Mouse (Mus musculus) C2C12 (cell line): ENCODE measurements around the gene Krtap31-1. TPM values are rescaled to one million over a fixed set of nuclear protein-coding genes. Genes with fewer than 3 reads are reported as not detected.

Experiments
- H3K27me3 ChIP-seq: one replicate; pipeline ENCODE4 v1.6.1; 2011; ENCODE audit not compliant: control insufficient read depth, insufficient read depth, insufficient read length
- H3K36me3 ChIP-seq: one replicate; pipeline ENCODE4 v1.6.1; 2011; ENCODE audit not compliant: control insufficient read depth, insufficient read depth
- H3K4me3 ChIP-seq: one replicate; pipeline ENCODE4 v1.5.1; 2011; ENCODE audit warnings: mild to moderate bottlenecking, control low read depth; ENCODE audit not compliant: poor library complexity, insufficient read depth, severe bottlenecking
- H3K79me2 ChIP-seq: one replicate; pipeline ENCODE4 v1.6.1; 2011; ENCODE audit not compliant: control insufficient read depth, insufficient read depth
- H3K79me3 ChIP-seq: one replicate; pipeline ENCODE4 v1.6.1; 2011; ENCODE audit warnings: low read depth, control low read depth
- H3ac ChIP-seq: one replicate; pipeline ENCODE3; 2011; ENCODE audit warnings: low read depth; ENCODE audit not compliant: control insufficient read depth, insufficient read length
- CEBPB ChIP-seq: IDR thresholded peaks from one replicate; pipeline ENCODE4 v1.6.1; 2011; ENCODE audit warnings: low read depth, mild to moderate bottlenecking, control low read depth, moderate library complexity
- CTCF ChIP-seq: IDR thresholded peaks from one replicate; pipeline ENCODE4 v1.5.1; 2011; ENCODE audit not compliant: control insufficient read depth, insufficient read depth, insufficient read length
- FOSL1 ChIP-seq: IDR thresholded peaks from one replicate; pipeline ENCODE4 v1.8.0; 2011; ENCODE audit warnings: mild to moderate bottlenecking, low read length; ENCODE audit not compliant: poor library complexity, insufficient read depth, severe bottlenecking
- MAX ChIP-seq: IDR thresholded peaks from one replicate; pipeline ENCODE4 v1.6.1; 2011; ENCODE audit warnings: mild to moderate bottlenecking, control low read depth
- MYOD1 ChIP-seq: IDR thresholded peaks from one replicate; pipeline ENCODE4 v1.6.1; 2011; ENCODE audit warnings: low read depth; ENCODE audit not compliant: control insufficient read depth, insufficient read length
- MYOG ChIP-seq: IDR thresholded peaks from one replicate; pipeline ENCODE4 v1.6.1; 2011; ENCODE audit not compliant: control insufficient read depth, insufficient read length; ENCODE audit errors: extremely low read depth
- USF1 ChIP-seq: IDR thresholded peaks from one replicate; pipeline ENCODE4 v1.6.1; 2011; ENCODE audit warnings: low read depth, mild to moderate bottlenecking, control low read depth, moderate library complexity
- polyA plus RNA-seq: library from polyadenylated mRNA; unstranded; fragments of >200 nt; fragmentation: generic; extraction: Trizol; gene quantifications from one replicate; pipeline ENCODE4 v1.2.1, GENCODE M21; 2012; ENCODE audit warnings: missing spikeins

The Krtap31-1 gene
- polyA plus RNA-seq, 1 experiment = not detected

DNA sequence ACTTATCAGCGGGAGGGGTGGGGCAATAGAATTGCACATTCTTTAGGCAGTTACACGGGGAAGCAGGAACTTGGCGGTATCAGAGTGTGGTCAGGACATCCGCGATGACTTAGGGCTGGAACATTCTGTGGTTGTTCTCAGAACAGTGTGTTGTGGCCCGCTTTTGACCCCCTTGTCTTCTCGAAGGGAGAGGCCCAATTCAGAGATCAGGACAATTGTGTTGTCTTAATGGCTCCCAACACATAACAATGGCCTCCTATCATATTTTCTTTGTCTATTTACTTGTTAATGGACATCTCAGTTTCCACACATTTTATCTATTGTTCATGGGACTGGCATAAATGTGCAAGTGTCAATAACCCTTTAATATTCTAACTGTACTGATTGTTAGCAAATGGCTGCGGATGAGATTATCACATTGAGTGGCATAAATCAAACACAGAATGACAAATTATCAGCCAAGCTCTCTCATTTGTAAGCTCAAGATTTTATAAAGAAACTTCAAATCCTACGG, 30.1 kb downstream of the Krtap31-1 start:
- Histone ChIP-seq H3K36me3 (no peaks in the 10 kb centered on the region), H3ac (no peak overlapping the region), H3K4me3 (no peak overlapping the region), H3K79me3 (no peaks in the 10 kb centered on the region), H3K27me3 (no peaks in the 10 kb centered on the region), H3K79me2 (no peaks in the 10 kb centered on the region)
- no peak for TF ChIP-seq USF1

DNA sequence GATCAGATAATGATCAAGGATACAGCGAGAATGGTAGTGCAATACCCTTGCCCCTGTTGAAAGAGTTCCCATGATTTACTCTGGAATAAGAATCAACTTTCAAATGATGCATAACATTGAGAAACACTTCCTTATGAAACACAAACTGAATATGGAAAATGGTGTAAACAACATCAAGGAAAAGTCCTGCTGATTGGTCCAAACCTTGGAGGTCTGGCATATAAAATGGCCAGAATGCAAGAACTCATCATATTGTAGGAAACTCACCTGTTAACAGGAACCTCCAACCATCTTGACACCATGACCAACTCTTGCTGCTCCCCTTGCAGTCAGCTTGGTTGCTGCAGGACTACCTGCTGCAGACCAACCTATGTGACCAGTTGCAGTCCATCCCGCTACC, 40.5 kb downstream of the Krtap31-1 start, which contains the start of gene Krtap9-5:
Krtap9-5 (plus strand) TSS at position 301 of the 400 bp plus-strand sequence.
- Histone ChIP-seq H3K79me3 (no peaks in the 10 kb centered on the region), H3K79me2 (no peaks in the 10 kb centered on the region), H3K36me3 (no peaks in the 10 kb centered on the region), H3K4me3 (no peak within 1 kb of the TSS), H3K27me3 (peaks cover 4% of the 10 kb centered on the region), H3ac (no peak within 1 kb of the TSS)
- TF ChIP-seq MAX (no peak), CEBPB (no peak), MYOG (no peak), MYOD1 (no peak), FOSL1 (no peak), CTCF (no peak), USF1 (no peak)

Other genes starting within 250 kb of the Krtap31-1 start
- not detected for gene Gm11563, start 249.0 kb upstream of the Krtap31-1 start, polyA plus RNA-seq
- gene Krtap4-6, start 242.0 kb upstream of the Krtap31-1 start, polyA plus RNA-seq = not detected
- not detected for gene Gm14190, start 217.2 kb upstream of the Krtap31-1 start, polyA plus RNA-seq
- not detected for gene Gm14180, start 173.6 kb upstream of the Krtap31-1 start, polyA plus RNA-seq
- not detected for gene Gm11595, start 135.0 kb upstream of the Krtap31-1 start, polyA plus RNA-seq
- gene Krtap4-8, start 127.2 kb upstream of the Krtap31-1 start, polyA plus RNA-seq = not detected
- gene Krtap4-9, start 122.7 kb upstream of the Krtap31-1 start, polyA plus RNA-seq = not detected
- gene Gm11596, start 114.5 kb upstream of the Krtap31-1 start, polyA plus RNA-seq = not detected
- not detected for gene Gm11569, start 109.0 kb upstream of the Krtap31-1 start, polyA plus RNA-seq
- gene Gm11554, start 103.5 kb upstream of the Krtap31-1 start, polyA plus RNA-seq = not detected
- gene Krtap4-13, start 98.0 kb upstream of the Krtap31-1 start, polyA plus RNA-seq = not detected
- not detected for gene Gm11564, start 92.3 kb upstream of the Krtap31-1 start, polyA plus RNA-seq
- gene 2300003K06Rik, start 69.9 kb upstream of the Krtap31-1 start, polyA plus RNA-seq = not detected
- gene Krtap4-16, start 56.3 kb upstream of the Krtap31-1 start, polyA plus RNA-seq = not detected
- gene Gm11568, start 50.0 kb upstream of the Krtap31-1 start, polyA plus RNA-seq = not detected
- not detected for gene Gm11559, start 43.4 kb upstream of the Krtap31-1 start, polyA plus RNA-seq
- not detected for gene Krtap9-1, start 34.5 kb upstream of the Krtap31-1 start, polyA plus RNA-seq
- gene Gm11567, start 28.7 kb upstream of the Krtap31-1 start, polyA plus RNA-seq = not detected
- gene Gm11565, start 6.8 kb downstream of the Krtap31-1 start, polyA plus RNA-seq = not detected
- not detected for gene Krtap31-2, start 28.4 kb downstream of the Krtap31-1 start, polyA plus RNA-seq
- not detected for gene Krtap9-5, start 40.6 kb downstream of the Krtap31-1 start, polyA plus RNA-seq
- not detected for gene Krtap29-1, start 71.1 kb downstream of the Krtap31-1 start, polyA plus RNA-seq
- gene Krtap16-1, start 78.7 kb downstream of the Krtap31-1 start, polyA plus RNA-seq = not detected
- not detected for gene Krtap17-1, start 86.1 kb downstream of the Krtap31-1 start, polyA plus RNA-seq
- 0.02 TPM for gene Krt33a, start 108.3 kb downstream of the Krtap31-1 start, polyA plus RNA-seq
- gene Krt33b, start 121.9 kb downstream of the Krtap31-1 start, polyA plus RNA-seq = not detected
- not detected for gene Krt34, start 133.6 kb downstream of the Krtap31-1 start, polyA plus RNA-seq
- not detected for gene Krt31, start 142.6 kb downstream of the Krtap31-1 start, polyA plus RNA-seq
- gene Krt32, start 180.3 kb downstream of the Krtap31-1 start, polyA plus RNA-seq = not detected
- not detected for gene Krt35, start 188.3 kb downstream of the Krtap31-1 start, polyA plus RNA-seq
- gene Krt36, start 197.7 kb downstream of the Krtap31-1 start, polyA plus RNA-seq = 0.14 TPM
- 20.0 TPM for gene Krt13, start 213.6 kb downstream of the Krtap31-1 start, polyA plus RNA-seq
- 0.02 TPM for gene Krt15, start 228.0 kb downstream of the Krtap31-1 start, polyA plus RNA-seq
- 3.5 TPM for gene Krt19, start 240.7 kb downstream of the Krtap31-1 start, polyA plus RNA-seq